Mouse (Mus musculus): ENCODE results near the gene Msh4.
A peak's percentile ranks its signal among the peaks of the same experiment; 100 is the strongest.
"Not testable (repeated sequence)": the region's sequence is repeated elsewhere in the genome, so short reads cannot be mapped to it uniquely, and the experiment has no call there.

The Msh4 gene

GRCm38 (mm10) chr3:153849368-153850015 lies 56.4 kb downstream of the Msh4 start:
- DNase-seq (ENCODE audit: low read depth, low spot score): peak; percentile 44

DNA sequence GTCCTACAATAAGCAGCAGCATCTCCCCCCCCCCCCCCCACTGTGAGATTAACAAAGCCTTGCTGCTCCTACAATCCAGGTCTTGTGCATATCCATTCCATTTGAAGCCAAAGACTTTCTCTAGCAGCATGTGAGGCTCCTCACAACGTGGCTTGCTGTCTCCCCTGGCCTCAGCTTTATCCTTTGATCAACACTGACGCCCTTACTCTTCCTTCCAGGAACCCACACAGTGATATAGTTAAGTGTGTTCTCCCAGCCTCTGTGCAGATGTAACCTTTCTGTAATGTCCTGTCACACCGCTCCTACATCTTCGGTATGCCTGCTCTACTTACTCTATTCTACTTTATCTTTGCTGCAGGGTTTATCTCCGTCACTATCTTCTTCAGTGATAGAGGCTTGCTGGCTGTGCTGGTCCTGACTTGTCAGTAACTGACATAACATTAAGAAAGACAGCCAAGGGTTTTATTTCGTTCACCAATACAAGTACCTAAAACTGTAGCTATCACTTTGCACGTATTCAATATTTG lies 58.7 kb downstream of the Msh4 start:
- no peak for DNase-seq (ENCODE audit: low read depth, low spot score)

GRCm38 (mm10) chr3:153846109-153846508 lies 59.8 kb downstream of the Msh4 start:
- no peak for DNase-seq (ENCODE audit: low read depth, low spot score)

DNA sequence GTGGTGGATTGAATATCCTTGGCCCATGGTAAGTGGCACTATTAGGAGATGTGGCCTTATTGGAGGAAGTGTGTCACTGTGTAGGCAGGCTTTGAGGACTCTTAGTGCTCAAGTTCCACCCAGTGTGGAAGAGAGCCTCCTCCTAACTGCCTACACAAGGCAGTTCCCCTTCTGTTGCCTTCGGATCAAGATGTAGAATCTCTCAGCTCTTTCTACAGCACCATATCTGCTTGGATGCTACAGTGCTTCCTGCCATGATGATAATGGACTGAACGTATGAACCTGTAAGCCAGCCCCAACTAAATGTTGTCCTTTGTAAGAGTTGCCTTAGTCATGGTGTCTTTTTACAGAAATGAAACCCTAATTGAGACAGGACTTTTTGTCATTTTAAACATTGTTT lies 60.4 kb downstream of the Msh4 start:
- no peak for DNase-seq (ENCODE audit: low read depth, low spot score)

DNA sequence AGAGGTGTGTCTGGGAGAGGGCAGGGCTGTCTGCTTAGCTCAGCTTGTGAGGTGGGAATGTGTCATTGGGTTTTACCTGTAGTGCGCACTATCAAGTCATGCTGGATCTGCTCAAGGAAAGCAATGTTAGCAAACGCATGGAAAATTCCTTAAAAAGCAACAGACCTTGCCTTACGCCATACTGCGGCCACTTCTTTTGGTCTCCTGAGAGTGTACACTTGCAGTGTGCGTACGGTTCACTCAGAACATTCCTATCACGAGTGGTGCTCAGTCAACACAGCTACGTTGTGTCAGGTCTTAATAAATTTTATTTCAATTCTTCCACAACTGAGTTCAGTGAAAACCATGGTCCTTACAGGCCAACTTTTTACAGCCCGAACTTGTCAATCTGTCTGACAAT lies 61.2 kb downstream of the Msh4 start:
- DNase-seq (ENCODE audit: low read depth, low spot score): no peak

DNA sequence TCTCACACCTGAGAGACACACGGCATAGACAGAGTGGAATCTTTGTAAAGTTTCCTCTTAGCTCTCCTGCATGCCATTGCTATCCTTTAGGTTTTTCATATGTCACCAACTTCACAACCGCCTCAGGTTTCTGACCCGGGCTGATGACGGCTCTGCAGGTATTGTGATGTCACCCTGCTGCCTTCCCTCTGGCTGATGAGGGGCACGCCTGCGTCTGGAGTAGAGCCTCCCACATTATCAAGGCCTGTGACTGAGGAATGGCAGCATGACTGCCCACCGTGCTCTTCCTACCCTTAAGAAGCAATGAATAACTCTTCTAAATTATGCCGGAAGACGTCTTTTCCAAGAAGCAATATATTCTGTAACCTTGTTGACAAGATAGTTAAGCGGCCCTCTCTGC lies 61.9 kb downstream of the Msh4 start, which contains the start of gene Asb17:
Gene Asb17 (plus strand): TSS at position 180 of the 400 bp plus-strand sequence.
- DNase-seq (ENCODE audit: low read depth, low spot score): no peak

- DNase-seq (ENCODE audit: low read depth, low spot score): no peak
These were observed 68.3 kb downstream of the Msh4 start for GRCm38 (mm10) chr3:153837593-153837992.

GRCm38 (mm10) chr3:153836316-153836715 lies 69.6 kb downstream of the Msh4 start:
- DNase-seq (ENCODE audit: low read depth, low spot score): no peak

DNA sequence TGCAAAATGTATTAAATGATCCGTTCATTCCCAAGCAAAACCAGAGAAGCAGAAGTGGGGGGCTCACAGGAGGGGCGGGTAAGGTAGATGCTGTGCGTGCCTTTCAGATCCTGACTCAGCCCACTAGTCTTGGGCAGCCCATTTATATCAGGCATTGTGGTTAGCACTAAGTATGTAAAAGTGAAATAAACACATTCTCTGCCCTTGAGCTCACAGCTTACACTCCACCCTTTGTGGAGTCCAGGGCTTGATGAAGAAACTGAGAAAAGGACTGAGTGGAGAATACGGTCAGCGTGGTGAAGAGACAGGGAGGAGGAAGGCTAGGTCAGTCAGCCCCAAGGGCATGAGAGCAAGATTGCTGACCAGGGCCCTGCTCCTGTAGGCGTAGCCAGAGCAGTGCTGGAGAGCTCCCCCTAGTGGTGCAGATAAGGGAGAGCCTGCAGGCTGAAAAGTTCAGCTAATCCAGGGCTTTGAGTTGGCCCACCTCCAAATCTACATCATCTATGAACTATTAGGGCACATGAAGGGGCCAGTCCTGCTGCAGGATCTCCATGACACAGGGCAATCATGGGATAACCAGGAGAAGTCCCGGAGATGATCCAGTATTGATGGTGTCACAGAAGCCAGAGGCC lies 70.4 kb downstream of the Msh4 start:
- peak; percentile 80 for DNase-seq (ENCODE audit: low read depth, low spot score)

DNA sequence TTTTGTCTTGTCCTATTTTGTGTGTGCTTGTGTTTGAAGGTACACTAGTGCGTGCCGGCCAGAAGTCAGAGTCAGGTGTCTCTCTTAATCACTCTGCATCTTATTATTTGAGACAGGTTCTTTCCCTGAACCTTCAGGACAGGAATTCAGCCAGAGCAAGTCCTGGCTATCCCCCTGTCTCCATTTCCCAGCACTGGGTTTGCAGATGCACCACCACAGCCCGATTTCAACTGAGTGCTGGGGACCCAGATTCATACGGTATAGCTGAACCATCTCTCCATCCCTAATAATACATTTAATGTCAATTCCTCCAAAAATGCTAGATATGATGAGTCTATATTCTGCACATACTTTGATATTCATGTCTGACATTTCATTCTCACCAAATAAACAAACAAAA lies 71.9 kb downstream of the Msh4 start:
- DNase-seq (ENCODE audit: low read depth, low spot score): no peak

GRCm38 (mm10) chr3:153832654-153832945 lies 73.3 kb downstream of the Msh4 start:
- DNase-seq (ENCODE audit: low read depth, low spot score): no peak

DNA sequence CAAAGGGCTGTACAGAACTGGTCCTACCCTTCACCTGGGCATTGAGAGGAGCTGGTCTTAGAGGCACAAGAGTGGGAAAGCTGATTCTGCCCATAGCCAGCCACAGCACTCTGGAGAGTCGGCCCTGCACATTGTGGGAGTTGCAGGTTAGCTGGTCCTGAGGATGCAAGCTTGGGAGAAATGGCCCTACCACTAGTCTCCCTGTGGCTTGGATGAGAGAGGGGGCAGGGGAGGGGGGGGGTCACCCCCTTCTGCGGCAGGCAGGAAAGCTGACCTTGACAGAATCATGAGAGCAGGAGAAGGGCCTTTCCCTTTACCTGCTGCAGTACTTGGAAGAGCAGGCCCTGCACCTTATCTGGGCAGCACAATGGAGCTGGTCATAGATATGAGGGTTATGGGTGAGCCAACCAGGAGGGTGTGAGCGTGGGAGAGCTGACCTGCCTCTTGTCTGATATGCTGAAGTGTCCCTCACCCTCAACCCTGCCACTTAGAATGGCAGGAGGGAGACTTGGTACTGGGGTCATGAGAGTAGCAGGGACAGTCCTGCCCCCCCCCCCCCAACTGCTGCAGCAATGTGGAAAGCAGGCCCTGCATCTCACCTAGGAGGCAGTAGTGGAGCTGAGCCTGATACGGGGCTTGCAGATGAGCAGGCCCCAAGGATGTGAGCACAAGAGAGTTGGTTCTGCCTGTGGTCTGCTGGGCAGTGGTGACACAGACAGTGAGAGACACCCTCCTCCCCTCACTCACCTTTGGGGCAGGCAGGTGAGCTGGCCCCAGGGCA lies 73.9 kb downstream of the Msh4 start:
- DNase-seq (ENCODE audit: low read depth, low spot score): no peak

GRCm38 (mm10) chr3:153831014-153831872 lies 74.7 kb downstream of the Msh4 start:
- DNase-seq (ENCODE audit: low read depth, low spot score): peak; percentile 34

- not testable (repeated sequence) for DNase-seq (ENCODE audit: low read depth, low spot score)
These were observed 76.2 kb downstream of the Msh4 start for GRCm38 (mm10) chr3:153829788-153830187.

- no peak for DNase-seq (ENCODE audit: low read depth, low spot score)
These were observed 79.3 kb downstream of the Msh4 start for GRCm38 (mm10) chr3:153826616-153827015.

DNA sequence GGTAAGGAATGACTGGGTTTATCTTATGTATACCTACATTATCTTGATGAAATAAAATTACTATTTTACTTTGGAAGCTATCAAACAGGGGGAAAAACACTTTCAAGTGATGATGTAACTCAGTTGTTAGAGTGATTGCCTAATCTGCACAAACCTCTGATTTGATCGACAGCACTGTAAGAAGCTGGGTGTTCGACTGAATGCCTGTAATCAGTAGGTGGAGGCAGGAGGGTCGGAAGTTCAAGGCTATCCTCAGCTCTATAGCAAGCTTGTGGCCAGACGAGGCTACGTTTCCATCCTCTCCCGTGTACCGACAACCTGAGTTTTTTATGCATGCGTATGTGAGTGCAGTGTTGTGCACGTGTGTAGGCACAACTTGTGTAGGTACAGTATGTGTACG lies 80.7 kb downstream of the Msh4 start:
- DNase-seq (ENCODE audit: low read depth, low spot score): no peak

GRCm38 (mm10) chr3:153823671-153824515 lies 82.0 kb downstream of the Msh4 start:
- no peak for DNase-seq (ENCODE audit: low read depth, low spot score)

DNA sequence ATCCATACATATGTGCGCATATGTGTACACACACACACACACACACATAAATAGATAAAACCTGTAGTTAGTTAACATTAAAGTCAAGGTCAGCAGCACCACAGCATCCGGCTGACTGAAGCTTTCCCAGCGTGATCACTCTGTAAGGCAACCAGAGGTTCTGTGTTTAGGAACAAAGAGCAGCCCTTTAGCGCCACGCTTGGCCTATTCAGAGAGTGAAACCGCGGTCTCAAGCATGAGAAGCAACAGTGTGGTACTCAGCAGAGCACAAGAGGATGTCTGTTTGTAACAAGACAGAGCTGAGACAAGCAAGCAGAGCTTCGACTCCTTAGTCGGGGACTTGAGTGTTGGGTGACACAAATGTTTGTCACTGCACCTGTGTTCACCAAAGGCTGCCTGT lies 86.5 kb downstream of the Msh4 start:
- DNase-seq (ENCODE audit: low read depth, low spot score): no peak

DNA sequence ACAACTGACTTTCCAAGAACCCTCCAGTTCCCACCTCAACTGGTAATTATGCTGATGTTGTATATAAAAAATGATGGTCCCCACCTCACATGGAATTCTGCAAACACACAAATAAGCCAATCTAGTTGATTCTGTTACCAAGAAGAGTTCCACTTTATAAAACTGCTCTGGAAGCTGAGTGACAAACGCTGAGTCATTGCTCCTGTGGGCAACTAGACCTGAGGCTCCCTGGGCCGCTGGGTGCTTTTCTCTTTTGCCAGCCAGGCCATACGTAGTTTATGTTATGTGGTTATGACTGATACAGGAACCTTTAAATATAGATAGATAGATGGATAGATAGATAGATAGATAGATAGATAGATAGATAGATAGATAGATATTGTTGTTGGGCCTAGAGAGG lies 87.2 kb downstream of the Msh4 start:
- DNase-seq (ENCODE audit: low read depth, low spot score): no peak

DNA sequence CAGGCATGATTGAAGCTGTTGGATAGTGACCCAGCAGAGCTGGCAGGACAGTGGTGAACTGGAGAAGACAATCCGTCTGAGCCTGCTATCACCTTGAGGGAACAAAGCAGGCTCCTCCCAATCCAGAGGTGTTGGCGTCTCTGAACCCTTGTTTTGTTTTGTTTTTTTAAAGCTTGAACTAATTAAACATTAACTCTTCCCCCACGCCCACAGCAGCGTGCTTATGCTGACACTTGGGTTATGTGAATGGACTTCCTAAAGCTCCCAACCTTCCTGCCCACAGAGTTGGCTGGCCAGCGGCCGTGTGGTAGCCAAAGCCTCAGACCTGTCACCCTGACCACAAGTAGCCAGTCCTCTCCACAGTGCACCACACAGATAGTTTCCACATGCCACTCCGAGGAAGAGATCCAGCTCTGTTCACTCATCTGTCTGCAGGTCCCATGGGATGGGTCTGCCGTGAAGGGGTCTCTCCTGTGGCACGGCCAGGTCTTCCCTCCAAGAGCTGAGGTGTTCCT lies 88.5 kb downstream of the Msh4 start:
- no peak for DNase-seq (ENCODE audit: low read depth, low spot score)

GRCm38 (mm10) chr3:153814026-153814425 lies 91.9 kb downstream of the Msh4 start:
- no peak for DNase-seq (ENCODE audit: low read depth, low spot score)
